Mouse (Mus musculus): ENCODE results near the gene Sema4c.

Sema4c gene

GRCm38 (mm10) chr1:36579974-36580383 is 21.8 kb upstream of the Sema4c start:
- no peak for DNase-seq (ENCODE audit: extremely low spot score)

- no peak for DNase-seq (ENCODE audit: extremely low spot score)
These were observed 19.0 kb upstream of the Sema4c start for GRCm38 (mm10) chr1:36576991-36577675.

DNA sequence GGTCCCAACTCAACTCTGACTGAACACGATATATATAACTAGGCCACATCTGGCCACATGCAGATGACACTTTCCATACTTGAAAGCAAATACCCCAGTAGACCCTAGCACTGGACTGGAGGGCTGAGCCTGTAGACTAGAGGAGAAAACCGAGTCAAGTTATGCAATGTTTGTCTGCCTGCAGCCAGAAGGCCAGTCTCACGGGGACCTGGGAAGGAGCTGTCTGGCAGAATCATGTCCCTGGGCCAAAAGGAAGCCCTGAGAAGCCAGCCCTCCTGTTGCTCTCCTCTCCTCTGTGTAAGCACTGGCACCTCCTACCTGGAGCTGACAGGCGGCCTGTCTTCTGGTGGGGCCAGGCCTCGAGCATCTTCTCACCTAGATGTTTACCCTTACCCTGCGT is 17.2 kb upstream of the Sema4c start:
- DNase-seq (ENCODE audit: extremely low spot score): no peak

- no peak for DNase-seq (ENCODE audit: extremely low spot score)
These were observed 16.2 kb upstream of the Sema4c start for GRCm38 (mm10) chr1:36574196-36574955.

GRCm38 (mm10) chr1:36573524-36573923 is 15.4 kb upstream of the Sema4c start:
- DNase-seq (ENCODE audit: extremely low spot score): no peak

GRCm38 (mm10) chr1:36572709-36573108 is 14.6 kb upstream of the Sema4c start:
- no peak for DNase-seq (ENCODE audit: extremely low spot score)

DNA sequence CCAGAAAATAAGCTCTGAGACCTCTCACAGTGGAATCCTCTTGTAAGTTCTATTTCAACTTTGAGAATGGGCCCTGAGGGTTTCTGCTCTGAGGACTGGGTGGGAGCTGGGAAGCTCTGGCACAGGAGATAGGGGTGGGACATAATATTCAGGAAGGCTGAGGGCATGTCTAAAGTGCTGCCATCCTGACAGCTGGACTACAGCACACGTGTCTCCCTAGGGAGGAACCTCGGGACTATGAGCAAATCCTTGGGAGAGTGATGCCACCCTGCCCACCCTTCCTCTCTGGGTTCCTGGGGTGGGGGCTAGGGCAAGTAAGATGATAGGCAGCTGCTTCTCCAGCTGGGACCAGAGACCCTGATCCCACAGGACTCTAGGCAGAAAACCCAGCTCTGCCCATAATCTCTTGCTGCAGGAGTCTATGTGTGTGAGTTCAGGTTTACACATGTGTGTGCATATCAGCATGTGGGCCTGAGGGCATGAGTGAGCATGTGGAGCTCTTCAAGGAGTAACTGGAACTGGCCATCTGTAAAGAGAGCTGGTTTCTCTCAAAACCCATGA is 14.1 kb upstream of the Sema4c start:
- DNase-seq (ENCODE audit: extremely low spot score): no peak

DNA sequence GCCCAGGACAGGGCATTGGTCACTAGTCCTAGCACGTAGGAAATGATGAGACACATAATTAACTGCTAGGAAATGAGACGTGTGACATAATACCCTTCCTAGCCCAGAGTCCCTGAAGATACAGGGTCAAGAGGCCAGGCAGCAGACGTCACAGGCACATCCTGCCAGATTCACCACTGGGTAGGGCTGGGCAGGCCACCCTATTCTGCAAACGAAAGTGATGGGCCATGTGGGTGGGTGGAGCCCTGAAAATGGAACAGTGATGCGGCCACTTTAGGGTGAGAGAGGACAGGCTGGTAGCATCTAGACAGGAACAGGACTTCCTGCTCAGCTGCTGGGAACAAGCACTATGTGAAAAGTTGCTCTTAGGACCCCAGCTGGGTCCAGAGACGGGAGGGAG is 13.5 kb upstream of the Sema4c start:
- DNase-seq (ENCODE audit: extremely low spot score): no peak

DNA sequence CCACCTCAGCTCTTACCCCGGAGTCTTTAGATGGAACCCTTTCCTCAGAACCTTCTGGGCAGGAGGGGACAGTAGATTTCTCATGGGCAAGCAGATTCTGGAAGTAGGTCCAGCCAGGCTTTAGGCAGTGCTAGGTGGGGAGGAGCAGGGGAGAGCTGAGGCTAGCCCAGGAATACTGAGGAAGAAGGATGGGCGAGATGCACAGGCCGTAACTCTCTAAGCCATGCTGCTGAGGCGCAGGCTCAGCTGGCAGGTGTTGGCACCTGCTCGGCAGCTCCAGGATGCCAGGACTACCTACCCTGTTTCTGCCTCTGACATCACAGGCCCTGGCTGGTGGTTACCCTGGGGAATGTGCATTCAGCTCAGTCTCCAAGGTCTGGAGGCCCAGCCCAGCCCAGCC is 12.2 kb upstream of the Sema4c start:
- no peak for DNase-seq (ENCODE audit: extremely low spot score)

- no peak for DNase-seq (ENCODE audit: extremely low spot score)
These were observed 11.6 kb upstream of the Sema4c start for GRCm38 (mm10) chr1:36569694-36570276.

- no peak for DNase-seq (ENCODE audit: extremely low spot score)
These were observed 10.6 kb upstream of the Sema4c start for GRCm38 (mm10) chr1:36568776-36569175.

DNA sequence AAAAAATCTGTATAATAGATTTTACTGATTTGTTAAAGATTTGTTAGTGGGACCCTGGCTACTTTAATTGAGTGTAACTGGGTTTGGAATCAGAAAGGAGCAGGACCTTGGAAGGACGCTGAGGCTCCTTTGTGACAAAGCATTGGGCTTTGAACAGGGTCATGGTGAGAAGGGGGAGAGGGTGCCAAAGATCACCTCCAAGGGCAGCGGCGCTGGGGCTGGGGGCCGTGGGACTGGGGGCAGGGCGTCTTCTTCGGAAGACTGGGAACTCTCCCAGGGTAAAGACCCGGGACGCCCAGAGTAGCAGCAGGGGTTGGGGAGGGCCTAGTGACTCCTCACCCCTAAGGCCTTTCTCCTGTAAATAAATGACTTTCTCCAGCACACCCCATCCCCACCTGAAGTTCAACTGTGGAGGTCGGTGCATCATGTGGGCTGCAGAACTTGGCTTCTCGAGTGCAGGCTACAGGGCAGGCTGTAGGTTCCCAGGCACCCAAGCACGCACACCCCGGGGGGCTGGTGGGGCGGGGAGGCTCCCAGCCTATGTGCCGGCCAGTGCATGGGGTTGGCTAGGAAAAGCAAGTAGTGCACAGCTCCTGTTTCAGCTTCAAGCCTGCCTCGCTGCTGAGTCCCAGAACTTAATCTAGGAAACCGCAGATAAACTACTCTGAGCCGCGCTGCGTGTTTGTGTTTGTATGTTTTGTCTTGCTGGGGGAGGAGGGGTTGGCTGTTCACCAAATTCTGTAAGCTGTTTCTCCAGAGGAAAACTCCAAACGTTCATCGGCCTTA is 9.9 kb upstream of the Sema4c start:
- no peak for DNase-seq (ENCODE audit: extremely low spot score)

DNA sequence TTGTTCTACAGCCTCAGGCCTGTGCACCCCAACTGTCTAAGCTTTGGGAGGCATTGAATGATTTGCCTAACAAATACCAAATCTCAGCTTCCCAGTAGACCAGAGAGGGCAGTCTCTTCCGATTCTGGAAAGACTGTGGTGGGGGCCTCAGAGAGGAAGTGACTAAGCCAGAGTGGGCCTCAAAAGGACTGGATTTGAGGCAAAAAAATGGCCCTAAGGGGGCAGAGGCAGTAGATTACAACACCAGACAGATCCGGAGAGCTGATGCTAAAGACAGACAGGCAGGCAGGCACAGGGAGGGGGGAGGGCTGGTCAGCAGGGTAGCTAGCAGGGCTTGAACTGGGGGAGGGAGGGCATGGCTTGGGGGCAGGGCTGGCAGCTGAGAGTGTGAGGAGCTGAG is 8.3 kb upstream of the Sema4c start:
- DNase-seq (ENCODE audit: extremely low spot score): no peak

GRCm38 (mm10) chr1:36564101-36564500 is 6.0 kb upstream of the Sema4c start:
- DNase-seq (ENCODE audit: extremely low spot score): no peak

DNA sequence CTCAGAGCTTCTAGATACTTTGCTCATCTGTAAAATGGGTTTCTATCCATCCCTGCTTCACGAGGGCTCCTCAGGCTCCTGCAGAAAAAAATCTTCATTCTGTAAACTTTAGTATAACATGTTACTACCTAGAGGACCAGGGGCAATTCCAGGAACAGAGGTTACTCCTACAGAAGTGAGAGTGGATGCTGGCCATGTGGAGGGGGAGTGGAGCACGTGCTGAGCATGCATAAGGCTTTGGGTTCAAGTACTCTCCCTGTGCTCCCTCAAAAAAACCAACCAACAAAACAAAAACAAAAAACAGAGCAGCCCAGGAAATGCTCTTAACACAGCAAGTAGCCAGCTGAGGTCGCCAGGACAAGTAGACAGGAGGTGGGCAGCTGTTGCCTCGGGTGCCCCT is 5.5 kb upstream of the Sema4c start:
- DNase-seq (ENCODE audit: extremely low spot score): no peak

- no peak for DNase-seq (ENCODE audit: extremely low spot score)
These were observed 5.0 kb upstream of the Sema4c start for GRCm38 (mm10) chr1:36563197-36563596.

- no peak for DNase-seq (ENCODE audit: extremely low spot score)
These were observed 4.2 kb upstream of the Sema4c start for GRCm38 (mm10) chr1:36562388-36562787.

DNA sequence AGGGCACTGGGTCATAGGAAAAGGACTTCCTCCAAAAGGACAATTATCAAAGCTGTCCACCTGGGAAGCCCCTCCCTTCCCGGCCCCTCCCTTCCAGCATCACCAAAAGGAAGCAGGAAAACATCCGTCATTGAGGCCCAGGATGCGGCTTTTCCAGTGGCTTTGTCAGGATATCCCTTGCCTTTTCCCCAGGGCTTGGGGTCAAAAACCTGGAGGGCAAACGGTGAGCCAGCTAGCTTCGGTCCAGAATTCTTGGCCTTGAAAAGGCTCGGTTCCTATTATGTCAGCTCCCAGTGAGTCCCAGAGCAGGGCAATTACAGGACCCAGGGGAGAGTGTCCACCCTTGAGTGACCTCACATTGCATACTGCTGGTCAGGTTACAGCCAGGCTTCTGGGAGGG is 2.8 kb upstream of the Sema4c start:
- DNase-seq (ENCODE audit: extremely low spot score): no peak

DNA sequence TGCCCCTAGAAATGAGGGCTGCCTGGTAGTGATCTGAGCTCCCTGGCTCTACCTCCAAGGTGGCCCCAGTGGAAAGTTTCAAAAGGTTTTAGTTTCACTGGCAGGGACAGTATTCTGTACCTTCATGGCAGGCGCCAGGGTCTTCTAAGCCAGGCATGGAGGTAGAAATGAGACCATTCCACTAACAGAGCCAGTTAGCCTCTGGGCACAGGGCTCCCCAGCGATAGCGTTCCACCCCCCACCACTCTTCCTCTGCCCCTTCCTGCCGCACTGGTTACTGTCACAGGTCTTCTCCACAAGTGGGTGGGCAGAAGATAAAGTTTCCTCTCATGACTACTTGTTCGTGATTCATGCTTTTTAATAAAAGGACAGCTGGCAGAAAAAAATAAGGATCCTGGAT is 1.7 kb upstream of the Sema4c start:
- no peak for DNase-seq (ENCODE audit: extremely low spot score)

DNA sequence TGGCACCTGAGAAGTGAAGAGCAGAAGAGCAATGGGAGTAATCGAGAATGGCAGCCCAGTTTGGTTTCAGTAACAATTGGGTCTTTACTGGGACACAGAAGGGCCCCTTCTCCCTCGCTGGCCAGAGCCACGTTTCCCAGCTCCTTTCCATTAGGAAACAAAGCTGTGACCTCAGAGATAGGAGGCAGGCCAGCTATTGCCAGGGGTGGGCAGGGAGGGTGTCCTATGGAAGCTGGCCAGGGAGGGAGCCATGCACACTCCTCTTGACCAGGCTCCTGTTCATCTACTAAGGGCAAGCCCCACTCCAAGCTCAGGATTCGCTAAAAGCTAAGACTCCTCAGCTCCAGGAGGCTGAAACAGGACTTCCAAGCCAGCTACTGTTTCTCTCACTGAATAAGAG is 1.1 kb upstream of the Sema4c start:
- peak; percentile 32 for DNase-seq (ENCODE audit: extremely low spot score)

GRCm38 (mm10) chr1:36557457-36558011 is 615 bp downstream of the Sema4c start:
- peak; percentile 90 for DNase-seq (ENCODE audit: extremely low spot score)

Data from embryo, embryonic 9.5 days (tissue).